ENCODE assay signal across 8 mouse cellular contexts in the genomic region with DNA sequence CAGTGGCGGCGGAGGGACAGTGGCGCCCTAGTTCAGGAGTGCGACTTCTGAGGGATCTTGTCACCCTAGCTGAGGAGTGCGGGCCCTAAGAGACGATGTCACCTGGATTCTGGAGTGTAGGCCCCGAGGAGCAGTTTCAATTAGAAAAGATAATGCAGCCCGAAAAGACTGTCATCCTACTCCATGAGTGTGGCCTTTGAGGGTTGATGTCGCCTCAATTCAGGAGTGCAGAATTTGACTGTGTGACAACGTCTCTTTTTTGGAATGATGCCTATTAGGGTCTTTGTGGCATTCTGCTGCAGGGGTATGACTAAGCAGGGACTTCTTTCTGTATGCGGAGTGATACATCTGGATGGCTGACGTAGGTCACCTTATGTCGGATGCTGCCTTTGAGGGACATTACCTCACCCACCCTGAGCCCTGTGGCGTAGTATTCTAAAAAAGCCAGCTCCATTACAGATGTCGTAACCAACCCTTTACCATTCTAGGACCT. TPM values are rescaled to one million over a fixed set of nuclear protein-coding genes. Genes with fewer than 3 reads are reported as not detected.
DNase-seq lines count a peak whose midpoint lies in the region; ATAC-seq and TF ChIP-seq lines count a peak whose summit lies in the region.

No protein-coding gene starts in this region.

- peaks cover 34% of the 10 kb centered on the region for H3K36me3 ChIP-seq in forebrain, embryonic 12.5 days (replicated peaks)
- H3K36me3 ChIP-seq in liver, adult 2 months (ENCODE audit: control insufficient read depth, insufficient read depth, low read length), result peaks cover 14% of the 10 kb centered on the region; the same call in 1 of the 2 replicates

- H3K27me3 ChIP-seq in forebrain, embryonic 12.5 days, result no peaks in the 10 kb centered on the region
- no peaks in the 10 kb centered on the region for H3K27me3 ChIP-seq in liver, adult 2 months (ENCODE audit: control insufficient read depth, insufficient read depth, low read length)

- peak; percentile 82 for ATAC-seq in forebrain, embryonic 12.5 days (ENCODE audit: low FRiP score)

- peak overlapping the region; percentile 76 for H3K9ac ChIP-seq in forebrain, embryonic 12.5 days
- peak overlapping the region; percentile 90 for H3K9ac ChIP-seq in liver, adult 2 months (ENCODE audit: low read depth, low read length)

- WGBS in forebrain, embryonic 12.5 days, result under 1% methylated on average over 15 of the region's 15 CpGs
- WGBS in liver, adult 2 months, result 1% methylated on average over 15 of the region's 15 CpGs

- H3K4me3 ChIP-seq in forebrain, embryonic 12.5 days (replicated peaks), result peak overlapping the region; percentile 66
- peak overlapping the region; percentile 96 for H3K4me3 ChIP-seq in liver, adult 2 months (ENCODE audit: insufficient read depth, low read depth, low read length)

- H3K4me1 ChIP-seq in forebrain, embryonic 12.5 days, result peaks cover 21% of the 10 kb centered on the region
- H3K4me1 ChIP-seq in liver, adult 2 months (ENCODE audit: control insufficient read depth, insufficient read depth, low read length), result peaks cover 8% of the 10 kb centered on the region

- DNase-seq in ovary, postnatal 14 days (ENCODE audit: low spot score), result peak; percentile 9
- no peak for DNase-seq in ovary, postnatal 10 days (ENCODE audit: low spot score)
- DNase-seq in brain, adult 2 months (ENCODE audit: low read depth, low spot score), result peak; percentile 93
- peak; percentile 81 for DNase-seq in induced T-regulatory cell, adult 2 months (ENCODE audit: low read depth)
- DNase-seq in liver, adult 2 months (ENCODE audit: extremely low read depth, low read depth, low spot score), result peak; percentile 32
- peak; percentile 76 for DNase-seq in naive thymus-derived CD4-positive, alpha-beta T cell, adult 2 months (ENCODE audit: low read depth)
- DNase-seq in yolk sac, embryonic 10.5 days (ENCODE audit: low spot score), result peak; percentile 78

- peak overlapping the region; percentile 77 for H3K4me2 ChIP-seq in forebrain, embryonic 12.5 days

- peaks cover 14% of the 10 kb centered on the region for H3K79me2 ChIP-seq in liver, adult 2 months (ENCODE audit: control insufficient read depth, insufficient read depth, low read length)

- peak overlapping the region; percentile 94 for H3K27ac ChIP-seq in forebrain, embryonic 12.5 days
- no peak overlapping the region for H3K27ac ChIP-seq in liver, adult 2 months (replicated peaks; ENCODE audit: insufficient read depth, low read depth, low read length)

- no peak for TF ChIP-seq CTCF in liver, adult 2 months (IDR thresholded peaks at IDR 0.05; ENCODE audit: low read depth, low read length)

- H3K9me3 ChIP-seq in forebrain, embryonic 12.5 days, result no peaks in the 10 kb centered on the region

- TF ChIP-seq POLR2A in liver, adult 2 months (IDR thresholded peaks at IDR 0.05; ENCODE audit: extremely low read depth, insufficient read depth, low read length), result no peak

RNA-seq across cellular contexts. Expression of a gene that starts 0.4 kb away (rescaled TPM):
- 436 and 452 TPM in 2 replicates for polyA plus RNA-seq in forebrain, embryonic 12.5 days (2016; fragmentation: Nextera tagmentation; extraction: Ambion mirVana)
- total RNA-seq in liver, adult 2 months (2014; rRNA removed), result 60.8 and 62.7 TPM in 2 replicates
- 47.7 and 50.4 TPM in 2 replicates for polyA plus RNA-seq in liver, adult 2 months (2012; rRNA removed)
